Mouse (Mus musculus): Measurements from ENCODE around the gene Pgm2l1. TPM values are rescaled to one million over a fixed set of nuclear protein-coding genes. Genes with fewer than 3 reads are reported as not detected.

Pgm2l1 gene
- polyA plus RNA-seq, 1 experiment from 2014 or later: 13.0 TPM

GRCm38 (mm10) chr7:100279803-100280202 lies 52.6 kb downstream of the Pgm2l1 start:
- WGBS: 0% methylated on average over 1 of the region's 1 CpGs
- Histone ChIP-seq H3K36me3 (peaks cover 3% of the 10 kb centered on the region; the same call in 1 of the 2 replicates), H3K9ac (no peak overlapping the region), H3K9me3 (replicated peaks) (no peaks in the 10 kb centered on the region), H3K27me3 (peaks cover 8% of the 10 kb centered on the region; the same call in 1 of the 2 replicates), H3K4me1 (peaks cover 3% of the 10 kb centered on the region; the same call in 1 of the 2 replicates), H3K4me3 (no peak overlapping the region), H3K4me2 (replicated peaks) (no peak overlapping the region), H3K27ac (no peak overlapping the region)
- no peak for ATAC-seq (ENCODE audit: low FRiP score)

- ATAC-seq (ENCODE audit: low FRiP score): no peak
- Histone ChIP-seq H3K36me3 (no peaks in the 10 kb centered on the region), H3K4me2 (replicated peaks) (no peak overlapping the region), H3K9me3 (replicated peaks) (no peaks in the 10 kb centered on the region), H3K4me1 (peaks cover 7% of the 10 kb centered on the region; the same call in 1 of the 2 replicates), H3K27me3 (peaks cover 24% of the 10 kb centered on the region), H3K27ac (no peak overlapping the region), H3K4me3 (no peak overlapping the region), H3K9ac (no peak overlapping the region)
- WGBS: 46% methylated on average over 3 of the region's 3 CpGs
These were observed 54.4 kb downstream of the Pgm2l1 start for GRCm38 (mm10) chr7:100281596-100281995.

GRCm38 (mm10) chr7:100283298-100283697 lies 56.1 kb downstream of the Pgm2l1 start:
- no peak overlapping the region for H3K9ac ChIP-seq
- no peaks in the 10 kb centered on the region for H3K9me3 ChIP-seq (replicated peaks)
- ATAC-seq (ENCODE audit: low FRiP score): no peak
- no peaks in the 10 kb centered on the region for H3K36me3 ChIP-seq
- H3K4me3 ChIP-seq: no peak overlapping the region
- H3K4me2 ChIP-seq (replicated peaks): no peak overlapping the region
- H3K27ac ChIP-seq: no peak overlapping the region
- H3K27me3 ChIP-seq: peaks cover 24% of the 10 kb centered on the region
- H3K4me1 ChIP-seq: peaks cover 11% of the 10 kb centered on the region
- 31% methylated on average over 3 of the region's 3 CpGs for WGBS

GRCm38 (mm10) chr7:100285383-100285782 lies 58.2 kb downstream of the Pgm2l1 start, which contains the start of gene P4ha3:
P4ha3 (plus strand) TSS chr7:100285520.
- under 1% methylated on average over 45 of the region's 53 CpGs for WGBS
- H3K4me1 ChIP-seq: peaks cover 20% of the 10 kb centered on the region
- no peaks in the 10 kb centered on the region for H3K9me3 ChIP-seq (replicated peaks)
- peak within 1 kb of the TSS; percentile 84 for H3K9ac ChIP-seq
- peaks cover 24% of the 10 kb centered on the region for H3K27me3 ChIP-seq
- peak within 1 kb of the TSS; percentile 40 for H3K27ac ChIP-seq
- no peaks in the 10 kb centered on the region for H3K36me3 ChIP-seq
- H3K4me3 ChIP-seq: peak within 1 kb of the TSS; percentile 64
- ATAC-seq (ENCODE audit: low FRiP score): peak; percentile 41
- H3K4me2 ChIP-seq (replicated peaks): peak within 1 kb of the TSS; percentile 98

GRCm38 (mm10) chr7:100287748-100288578 lies 60.8 kb downstream of the Pgm2l1 start:
- H3K4me1 ChIP-seq: peaks cover 17% of the 10 kb centered on the region
- no peaks in the 10 kb centered on the region for H3K36me3 ChIP-seq
- H3K9me3 ChIP-seq (replicated peaks): no peaks in the 10 kb centered on the region
- peak overlapping the region; percentile 33 for H3K4me2 ChIP-seq (replicated peaks)
- H3K27me3 ChIP-seq: peaks cover 24% of the 10 kb centered on the region
- H3K9ac ChIP-seq: no peak overlapping the region
- WGBS: 24% methylated on average over 7 of the region's 7 CpGs
- H3K4me3 ChIP-seq: no peak overlapping the region
- peak overlapping the region; percentile 92 for H3K27ac ChIP-seq
- peak; percentile 71 for ATAC-seq (ENCODE audit: low FRiP score)

GRCm38 (mm10) chr7:100288622-100289021 lies 61.4 kb downstream of the Pgm2l1 start:
- Histone ChIP-seq H3K9ac (no peak overlapping the region), H3K4me3 (no peak overlapping the region), H3K27ac (peak overlapping the region; percentile 92), H3K36me3 (no peaks in the 10 kb centered on the region), H3K4me1 (peaks cover 17% of the 10 kb centered on the region), H3K4me2 (replicated peaks) (peak overlapping the region; percentile 33), H3K27me3 (peaks cover 26% of the 10 kb centered on the region), H3K9me3 (replicated peaks) (no peaks in the 10 kb centered on the region)
- 41% methylated on average over 11 of the region's 11 CpGs for WGBS
- ATAC-seq (ENCODE audit: low FRiP score): peak; percentile 27; the same call in 1 of the 2 replicates

- H3K4me2 ChIP-seq (replicated peaks): no peak overlapping the region
- no peak overlapping the region for H3K4me3 ChIP-seq
- no peaks in the 10 kb centered on the region for H3K36me3 ChIP-seq
- no peak for ATAC-seq (ENCODE audit: low FRiP score)
- 0 out of 2 replicates have a peak, but pooled peaks cover 4% of the 10 kb centered on the region for H3K27me3 ChIP-seq
- H3K9me3 ChIP-seq (replicated peaks): no peaks in the 10 kb centered on the region
- no peak overlapping the region for H3K9ac ChIP-seq
- 84% methylated on average over 8 of the region's 8 CpGs for WGBS
- no peak overlapping the region for H3K27ac ChIP-seq
- peaks cover 6% of the 10 kb centered on the region for H3K4me1 ChIP-seq
These were observed 66.4 kb downstream of the Pgm2l1 start for GRCm38 (mm10) chr7:100293546-100293945.

- H3K9ac ChIP-seq: no peak overlapping the region
- no peak for ATAC-seq (ENCODE audit: low FRiP score)
- no peaks in the 10 kb centered on the region for H3K9me3 ChIP-seq (replicated peaks)
- H3K27me3 ChIP-seq: 0 out of 2 replicates have a peak, but pooled peaks cover 4% of the 10 kb centered on the region
- no peak overlapping the region for H3K4me3 ChIP-seq
- WGBS: 96% methylated on average over 2 of the region's 2 CpGs
- no peak overlapping the region for H3K27ac ChIP-seq
- no peaks in the 10 kb centered on the region for H3K36me3 ChIP-seq
- H3K4me1 ChIP-seq: 0 out of 2 replicates have a peak, but pooled peaks cover 5% of the 10 kb centered on the region
- H3K4me2 ChIP-seq (replicated peaks): no peak overlapping the region
These were observed 68.6 kb downstream of the Pgm2l1 start for GRCm38 (mm10) chr7:100295745-100296144.

- H3K27me3 ChIP-seq: 0 out of 2 replicates have a peak, but pooled peaks cover 4% of the 10 kb centered on the region
- no peak overlapping the region for H3K9ac ChIP-seq
- H3K27ac ChIP-seq: no peak overlapping the region
- H3K4me3 ChIP-seq: no peak overlapping the region
- no peak overlapping the region for H3K4me2 ChIP-seq (replicated peaks)
- no peaks in the 10 kb centered on the region for H3K9me3 ChIP-seq (replicated peaks)
- H3K36me3 ChIP-seq: no peaks in the 10 kb centered on the region
- ATAC-seq (ENCODE audit: low FRiP score): no peak
- WGBS: 80% methylated on average over 6 of the region's 6 CpGs
- H3K4me1 ChIP-seq: 0 out of 2 replicates have a peak, but pooled peaks cover 5% of the 10 kb centered on the region
These were observed 69.5 kb downstream of the Pgm2l1 start for GRCm38 (mm10) chr7:100296699-100297098.

GRCm38 (mm10) chr7:100298861-100299510 lies 71.8 kb downstream of the Pgm2l1 start:
- 78% methylated on average over 14 of the region's 14 CpGs for WGBS
- H3K27me3 ChIP-seq: no peaks in the 10 kb centered on the region
- ATAC-seq (ENCODE audit: low FRiP score): no peak

GRCm38 (mm10) chr7:100301390-100301789 lies 74.2 kb downstream of the Pgm2l1 start:
- Histone ChIP-seq H3K36me3 (no peaks in the 10 kb centered on the region), H3K4me2 (replicated peaks) (no peak overlapping the region), H3K4me3 (no peak overlapping the region), H3K4me1 (0 out of 2 replicates have a peak, but pooled peaks cover 5% of the 10 kb centered on the region), H3K27me3 (no peaks in the 10 kb centered on the region), H3K9ac (no peak overlapping the region), H3K27ac (no peak overlapping the region), H3K9me3 (replicated peaks) (no peaks in the 10 kb centered on the region)
- ATAC-seq (ENCODE audit: low FRiP score): no peak
- WGBS: 77% methylated on average over 3 of the region's 3 CpGs

More at GRCm38 (mm10) chr7:100298861-100299510, 71.8 kb downstream of the Pgm2l1 start:
- Histone ChIP-seq H3K27ac (no peak overlapping the region), H3K4me3 (no peak overlapping the region), H3K4me2 (replicated peaks) (no peak overlapping the region), H3K9ac (no peak overlapping the region), H3K36me3 (no peaks in the 10 kb centered on the region), H3K9me3 (replicated peaks) (no peaks in the 10 kb centered on the region), H3K4me1 (0 out of 2 replicates have a peak, but pooled peaks cover 5% of the 10 kb centered on the region)

- H3K4me3 ChIP-seq: no peak overlapping the region
- H3K9me3 ChIP-seq (replicated peaks): no peaks in the 10 kb centered on the region
- H3K4me2 ChIP-seq (replicated peaks): no peak overlapping the region
- no peaks in the 10 kb centered on the region for H3K27me3 ChIP-seq
- no peaks in the 10 kb centered on the region for H3K36me3 ChIP-seq
- WGBS: 77% methylated on average over 4 of the region's 4 CpGs
- ATAC-seq (ENCODE audit: low FRiP score): no peak
- no peak overlapping the region for H3K9ac ChIP-seq
- no peak overlapping the region for H3K27ac ChIP-seq
- H3K4me1 ChIP-seq: peaks cover 6% of the 10 kb centered on the region
These were observed 75.1 kb downstream of the Pgm2l1 start for GRCm38 (mm10) chr7:100302316-100302715.

Data from hindbrain, embryonic 12.5 days (tissue).